Mouse (Mus musculus): ENCODE measurements around the gene Srrm2. TPM values are rescaled to one million over a fixed set of nuclear protein-coding genes. Genes with fewer than 3 reads are reported as not detected.
A peak's percentile ranks its signal among the peaks of the same experiment; 100 is the strongest.

Srrm2 gene
- polyA plus RNA-seq, 1 experiment from 2014 or later: 521 TPM

DNA sequence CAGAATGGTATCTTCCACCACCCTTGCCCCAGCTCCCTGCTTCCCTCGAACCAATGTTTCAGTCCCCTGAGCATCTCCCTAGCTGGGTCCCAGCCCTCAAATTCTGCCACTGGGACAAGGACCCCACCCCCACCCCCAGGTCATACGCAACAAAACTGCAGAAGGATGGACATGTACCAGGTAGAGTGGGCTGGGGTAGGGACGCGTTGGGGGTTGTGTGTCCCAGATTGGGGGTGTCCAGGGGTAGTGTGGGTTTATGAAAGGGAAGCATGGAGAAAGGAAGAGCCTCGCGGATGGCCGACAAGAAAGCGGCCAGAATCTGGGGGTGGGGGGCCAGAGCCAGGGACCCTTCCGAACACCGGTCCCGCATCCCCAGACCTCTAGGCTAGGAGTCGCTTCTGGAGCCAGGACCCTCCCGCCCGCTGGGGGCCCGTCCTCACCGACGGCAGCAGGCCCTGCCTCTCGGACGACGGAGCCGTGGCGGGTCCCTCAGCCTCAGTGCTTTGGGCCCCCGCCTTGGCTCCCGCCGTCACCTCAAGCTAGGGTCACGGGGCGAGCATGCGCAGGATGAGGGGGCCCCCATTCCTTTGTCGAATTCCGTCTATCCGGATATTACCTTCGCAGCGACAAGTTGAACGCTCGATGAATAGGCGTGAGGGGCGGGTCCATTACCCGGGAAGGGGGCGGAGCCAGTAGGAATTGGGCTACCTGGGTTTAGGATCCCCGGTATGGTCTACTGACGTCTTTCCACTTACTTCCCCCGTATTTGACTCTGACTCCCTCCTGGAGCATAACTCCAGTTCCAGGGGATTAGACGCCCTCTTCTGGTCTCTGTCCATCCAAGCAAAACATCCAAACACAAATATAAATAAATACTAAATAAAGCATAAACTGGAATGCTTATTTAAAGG, 4.5 kb upstream of the Srrm2 start, which contains the start of gene Flywch2:
Gene Flywch2, minus strand, starts transcription at position 521 of the 911 bp plus-strand sequence.
- Histone ChIP-seq H3K27me3 (ENCODE audit: control insufficient read depth, insufficient read depth, low read length) (no peaks in the 10 kb centered on the region), H3K27ac (ENCODE audit: low read length) (0 out of 2 replicates have a peak within 1 kb of the TSS, but pooled peaks have one; percentile 21), H3K4me2 (replicated peaks; ENCODE audit: low read depth, low read length) (peak within 1 kb of the TSS; percentile 85), H3K36me3 (ENCODE audit: control insufficient read depth, insufficient read depth, low read length) (no peaks in the 10 kb centered on the region), H3K9ac (replicated peaks; ENCODE audit: low read depth, low read length) (peak within 1 kb of the TSS; percentile 53), H3K4me1 (ENCODE audit: control insufficient read depth, insufficient read depth, low read length) (peaks cover 11% of the 10 kb centered on the region), H3K9me3 (ENCODE audit: control insufficient read depth, low read depth, low read length) (no peaks in the 10 kb centered on the region), H3K4me3 (ENCODE audit: low read depth, low read length) (peak within 1 kb of the TSS; percentile 58)
- peak; percentile 68 for ATAC-seq (ENCODE audit: insufficient number of reproducible peaks, insufficient read depth, low FRiP score, low read depth)
- 3% methylated on average over 40 of the region's 43 CpGs for WGBS

DNA sequence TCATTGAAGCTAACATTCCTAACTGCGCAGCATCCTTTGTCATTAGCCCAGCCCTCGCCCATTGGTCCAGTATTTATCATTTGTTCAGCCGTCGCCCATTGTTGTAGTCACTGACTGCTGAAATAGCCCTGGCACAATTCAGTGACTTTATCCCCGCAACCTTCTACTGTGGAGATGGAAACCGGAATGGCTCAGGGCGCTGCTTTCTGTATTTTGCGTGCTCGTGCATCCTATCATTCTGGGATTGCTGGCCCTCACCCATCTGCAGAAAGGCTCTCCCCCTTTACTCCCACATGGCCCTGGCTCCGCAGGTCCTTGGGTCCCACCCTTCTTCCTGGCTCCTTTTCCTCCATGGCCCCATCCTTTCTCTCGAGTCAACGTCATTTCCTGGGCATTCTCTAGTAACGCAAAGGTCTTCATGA, 3.8 kb upstream of the Srrm2 start:
- Histone ChIP-seq H3K9me3 (ENCODE audit: control insufficient read depth, low read depth, low read length) (no peaks in the 10 kb centered on the region), H3K4me2 (replicated peaks; ENCODE audit: low read depth, low read length) (peak overlapping the region; percentile 85), H3K4me3 (ENCODE audit: low read depth, low read length) (peak overlapping the region; percentile 58), H3K4me1 (ENCODE audit: control insufficient read depth, insufficient read depth, low read length) (peaks cover 17% of the 10 kb centered on the region), H3K27me3 (ENCODE audit: control insufficient read depth, insufficient read depth, low read length) (no peaks in the 10 kb centered on the region), H3K9ac (replicated peaks; ENCODE audit: low read depth, low read length) (0 out of 2 replicates have a peak overlapping the region, but pooled peaks have one; percentile 18), H3K27ac (ENCODE audit: low read length) (0 out of 2 replicates have a peak overlapping the region, but pooled peaks have one; percentile 21), H3K36me3 (ENCODE audit: control insufficient read depth, insufficient read depth, low read length) (no peaks in the 10 kb centered on the region)
- 13% methylated on average over 13 of the region's 13 CpGs for WGBS
- no peak for ATAC-seq (ENCODE audit: insufficient number of reproducible peaks, insufficient read depth, low FRiP score, low read depth)

DNA sequence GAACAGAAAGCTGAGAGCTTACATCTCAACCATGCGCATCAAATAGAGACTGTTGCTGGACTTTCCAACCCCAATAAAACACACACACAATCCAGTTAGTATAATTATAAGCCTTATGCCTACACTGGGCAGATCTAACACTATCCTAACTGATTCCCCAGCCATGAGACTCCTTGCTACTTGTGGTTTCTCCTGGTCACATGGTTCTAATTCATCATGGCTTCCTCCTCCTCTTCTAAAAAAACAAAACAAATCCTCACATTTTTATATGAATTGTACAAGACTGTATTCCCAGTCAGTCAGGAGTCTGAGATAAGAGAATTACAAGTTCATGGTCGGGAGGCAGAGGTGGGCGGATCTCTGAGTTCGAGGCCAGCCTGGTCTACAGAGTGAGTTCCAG, 1.4 kb upstream of the Srrm2 start:
- Histone ChIP-seq H3K9me3 (ENCODE audit: control insufficient read depth, low read depth, low read length) (no peaks in the 10 kb centered on the region), H3K27ac (ENCODE audit: low read length) (no peak overlapping the region), H3K36me3 (ENCODE audit: control insufficient read depth, insufficient read depth, low read length) (no peaks in the 10 kb centered on the region), H3K4me2 (replicated peaks; ENCODE audit: low read depth, low read length) (no peak overlapping the region), H3K4me3 (ENCODE audit: low read depth, low read length) (no peak overlapping the region), H3K27me3 (ENCODE audit: control insufficient read depth, insufficient read depth, low read length) (no peaks in the 10 kb centered on the region), H3K9ac (replicated peaks; ENCODE audit: low read depth, low read length) (no peak overlapping the region), H3K4me1 (ENCODE audit: control insufficient read depth, insufficient read depth, low read length) (peaks cover 17% of the 10 kb centered on the region)
- 85% methylated on average over 4 of the region's 4 CpGs for WGBS
- ATAC-seq (ENCODE audit: insufficient number of reproducible peaks, insufficient read depth, low FRiP score, low read depth): no peak

- no peaks in the 10 kb centered on the region for H3K9me3 ChIP-seq (ENCODE audit: control insufficient read depth, low read depth, low read length)
These were observed 523 bp upstream of the Srrm2 start for GRCm38 (mm10) chr17:23789749-23790268.

DNA sequence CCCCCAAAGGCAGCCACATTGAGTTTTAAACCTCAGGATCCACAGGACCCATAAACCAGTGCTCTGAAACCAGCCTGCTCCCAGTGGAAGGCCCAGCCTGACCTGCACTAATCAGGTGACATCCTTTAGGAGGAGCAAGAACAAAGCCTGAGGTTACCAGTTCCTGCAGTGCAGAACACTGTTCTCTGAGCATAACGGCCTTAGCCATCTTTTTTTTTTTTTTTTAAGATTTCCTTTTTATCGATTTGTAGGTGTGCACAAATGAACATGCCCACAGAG, 686 bp downstream of the Srrm2 start:
- Histone ChIP-seq H3K36me3 (ENCODE audit: control insufficient read depth, insufficient read depth, low read length) (no peaks in the 10 kb centered on the region), H3K4me1 (ENCODE audit: control insufficient read depth, insufficient read depth, low read length) (peaks cover 15% of the 10 kb centered on the region), H3K27me3 (ENCODE audit: control insufficient read depth, insufficient read depth, low read length) (no peaks in the 10 kb centered on the region), H3K4me2 (replicated peaks; ENCODE audit: low read depth, low read length) (peak overlapping the region; percentile 73), H3K4me3 (ENCODE audit: low read depth, low read length) (peak overlapping the region; percentile 45; the same call in 1 of the 2 replicates), H3K27ac (ENCODE audit: low read length) (peak overlapping the region; percentile 6; the same call in 1 of the 2 replicates), H3K9ac (replicated peaks; ENCODE audit: low read depth, low read length) (peak overlapping the region; percentile 77; the same call in 1 of the 2 replicates), H3K9me3 (ENCODE audit: control insufficient read depth, low read depth, low read length) (no peaks in the 10 kb centered on the region)
- no peak for ATAC-seq (ENCODE audit: insufficient number of reproducible peaks, insufficient read depth, low FRiP score, low read depth)
- 49% methylated on average over 2 of the region's 2 CpGs for WGBS

More at GRCm38 (mm10) chr17:23789749-23790268, 523 bp upstream of the Srrm2 start:
- peak overlapping the region; percentile 73 for H3K4me2 ChIP-seq (replicated peaks; ENCODE audit: low read depth, low read length)
- peak overlapping the region; percentile 45 for H3K4me3 ChIP-seq (ENCODE audit: low read depth, low read length)
- peak overlapping the region; percentile 80 for H3K27ac ChIP-seq (ENCODE audit: low read length)
- peak overlapping the region; percentile 77 for H3K9ac ChIP-seq (replicated peaks; ENCODE audit: low read depth, low read length)
- H3K27me3 ChIP-seq (ENCODE audit: control insufficient read depth, insufficient read depth, low read length): no peaks in the 10 kb centered on the region
- ATAC-seq (ENCODE audit: insufficient number of reproducible peaks, insufficient read depth, low FRiP score, low read depth): no peak
- no peaks in the 10 kb centered on the region for H3K36me3 ChIP-seq (ENCODE audit: control insufficient read depth, insufficient read depth, low read length)
- peaks cover 17% of the 10 kb centered on the region for H3K4me1 ChIP-seq (ENCODE audit: control insufficient read depth, insufficient read depth, low read length)
- 23% methylated on average over 8 of the region's 8 CpGs for WGBS

- WGBS: 86% methylated on average over 8 of the region's 8 CpGs
- Histone ChIP-seq H3K9me3 (ENCODE audit: control insufficient read depth, low read depth, low read length) (no peaks in the 10 kb centered on the region), H3K27ac (ENCODE audit: low read length) (no peak overlapping the region)
These were observed 5.0 kb downstream of the Srrm2 start for GRCm38 (mm10) chr17:23795323-23795722.

GRCm38 (mm10) chr17:23797316-23797715, 7.0 kb downstream of the Srrm2 start:
- H3K9me3 ChIP-seq (ENCODE audit: control insufficient read depth, low read depth, low read length): no peaks in the 10 kb centered on the region
- no peaks in the 10 kb centered on the region for H3K27me3 ChIP-seq (ENCODE audit: control insufficient read depth, insufficient read depth, low read length)
- ATAC-seq (ENCODE audit: insufficient number of reproducible peaks, insufficient read depth, low FRiP score, low read depth): no peak
- 76% methylated on average over 7 of the region's 7 CpGs for WGBS
- H3K27ac ChIP-seq (ENCODE audit: low read length): no peak overlapping the region
- no peaks in the 10 kb centered on the region for H3K36me3 ChIP-seq (ENCODE audit: control insufficient read depth, insufficient read depth, low read length)
- H3K4me1 ChIP-seq (ENCODE audit: control insufficient read depth, insufficient read depth, low read length): no peaks in the 10 kb centered on the region
- H3K4me2 ChIP-seq (replicated peaks; ENCODE audit: low read depth, low read length): no peak overlapping the region
- H3K4me3 ChIP-seq (ENCODE audit: low read depth, low read length): no peak overlapping the region
- H3K9ac ChIP-seq (replicated peaks; ENCODE audit: low read depth, low read length): no peak overlapping the region

More at GRCm38 (mm10) chr17:23795323-23795722, 5.0 kb downstream of the Srrm2 start:
- Histone ChIP-seq H3K9ac (replicated peaks; ENCODE audit: low read depth, low read length) (no peak overlapping the region), H3K36me3 (ENCODE audit: control insufficient read depth, insufficient read depth, low read length) (no peaks in the 10 kb centered on the region), H3K27me3 (ENCODE audit: control insufficient read depth, insufficient read depth, low read length) (no peaks in the 10 kb centered on the region), H3K4me1 (ENCODE audit: control insufficient read depth, insufficient read depth, low read length) (peaks cover 10% of the 10 kb centered on the region), H3K4me2 (replicated peaks; ENCODE audit: low read depth, low read length) (no peak overlapping the region), H3K4me3 (ENCODE audit: low read depth, low read length) (no peak overlapping the region)
- ATAC-seq (ENCODE audit: insufficient number of reproducible peaks, insufficient read depth, low FRiP score, low read depth): no peak

DNA sequence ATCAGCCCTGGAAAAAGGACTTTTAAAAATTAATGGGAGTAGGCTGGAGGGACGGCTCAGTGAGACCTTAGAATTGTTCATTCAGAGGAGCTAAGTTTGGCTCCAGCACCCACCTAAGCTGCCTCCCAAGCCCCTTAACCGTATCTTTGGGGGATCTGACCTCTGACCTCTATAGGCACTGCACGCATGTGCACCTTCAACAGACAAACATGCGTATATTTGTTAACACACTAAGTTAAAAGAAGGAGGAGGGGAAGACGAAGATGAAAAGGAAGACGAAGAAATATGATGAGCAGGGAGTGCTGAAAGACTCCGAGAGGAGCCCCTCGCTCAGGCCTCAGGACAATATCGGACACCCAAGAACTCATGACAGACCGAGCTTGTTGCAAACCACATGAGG, 11.3 kb downstream of the Srrm2 start:
- no peaks in the 10 kb centered on the region for H3K27me3 ChIP-seq (ENCODE audit: control insufficient read depth, insufficient read depth, low read length)
- WGBS: 91% methylated on average over 10 of the region's 10 CpGs
- H3K4me2 ChIP-seq (replicated peaks; ENCODE audit: low read depth, low read length): no peak overlapping the region
- no peak overlapping the region for H3K9ac ChIP-seq (replicated peaks; ENCODE audit: low read depth, low read length)
- no peak overlapping the region for H3K27ac ChIP-seq (ENCODE audit: low read length)
- H3K9me3 ChIP-seq (ENCODE audit: control insufficient read depth, low read depth, low read length): no peaks in the 10 kb centered on the region
- no peak for ATAC-seq (ENCODE audit: insufficient number of reproducible peaks, insufficient read depth, low FRiP score, low read depth)
- H3K4me3 ChIP-seq (ENCODE audit: low read depth, low read length): no peak overlapping the region
- 0 out of 2 replicates have a peak, but pooled peaks cover under 1% of the 10 kb centered on the region for H3K36me3 ChIP-seq (ENCODE audit: control insufficient read depth, insufficient read depth, low read length)
- H3K4me1 ChIP-seq (ENCODE audit: control insufficient read depth, insufficient read depth, low read length): peaks cover 15% of the 10 kb centered on the region; the same call in 1 of the 2 replicates
